Mouse (Mus musculus) thymus, postnatal 10 days (tissue): ENCODE measurements around the gene Pde10a.

Source experiments
- DNase-seq, 2 experiments: peaks; one replicate each; pipeline ENCODE4 v3.0.0; 2021; ENCODE audit warnings: low spot score in 2 of 2

Pde10a gene

GRCm38 (mm10) chr17:8745334-8745733, 220.2 kb downstream of the Pde10a start:
- no peak for DNase-seq

DNA sequence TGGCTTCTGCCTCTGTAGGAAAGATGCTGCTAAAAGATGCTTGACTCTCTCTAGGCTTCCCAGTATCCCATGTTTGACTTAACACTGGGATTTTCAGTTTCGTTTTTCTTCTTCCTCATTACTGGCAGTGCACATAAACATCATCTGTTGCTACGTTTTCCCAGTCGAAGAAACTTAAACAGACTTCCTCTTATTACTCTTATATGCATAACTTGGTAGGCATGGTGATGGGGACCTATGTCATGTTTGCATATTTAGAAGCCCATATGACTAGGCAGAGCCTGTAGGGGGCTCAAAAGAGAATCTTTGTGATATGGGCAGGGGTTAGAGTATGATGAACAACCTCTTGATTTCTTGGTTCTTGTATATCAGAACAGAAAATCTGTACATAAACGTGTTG, 224.3 kb downstream of the Pde10a start:
- no peak for DNase-seq

- DNase-seq = peak in 1 of 2 experiments; percentile 11
Measured at GRCm38 (mm10) chr17:8757576-8757975, 232.4 kb downstream of the Pde10a start.

- DNase-seq = no peak
Measured at GRCm38 (mm10) chr17:8763248-8763647, 238.1 kb downstream of the Pde10a start.

DNA sequence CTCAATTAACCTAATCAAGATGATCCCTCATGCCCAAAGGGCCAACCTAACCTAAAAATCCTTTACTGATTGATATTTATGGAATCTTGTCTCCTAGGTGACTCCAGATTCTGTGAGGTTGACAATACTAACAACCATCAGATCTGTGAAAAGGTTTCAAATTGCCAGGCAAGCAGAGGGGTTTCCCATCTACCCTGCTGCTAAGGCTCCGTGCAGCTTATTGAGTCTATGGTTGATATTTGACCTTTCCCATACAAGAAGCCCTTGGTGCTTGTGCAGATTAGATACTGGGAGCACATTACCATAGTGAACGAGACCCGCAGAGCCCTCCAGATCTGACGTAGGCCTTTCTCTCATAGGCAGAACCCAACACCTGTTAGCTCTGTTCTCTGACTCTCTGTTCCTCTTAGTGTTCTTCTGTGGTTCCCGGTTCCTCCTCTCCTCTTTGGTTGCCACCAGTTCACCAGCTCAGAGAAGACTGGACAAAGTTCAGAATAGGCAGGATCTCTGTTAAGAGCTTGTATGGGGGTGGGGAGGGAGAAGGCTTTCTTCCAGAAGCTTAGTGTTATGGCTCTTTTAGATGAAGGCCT, 240.9 kb downstream of the Pde10a start:
- no peak for DNase-seq

DNA sequence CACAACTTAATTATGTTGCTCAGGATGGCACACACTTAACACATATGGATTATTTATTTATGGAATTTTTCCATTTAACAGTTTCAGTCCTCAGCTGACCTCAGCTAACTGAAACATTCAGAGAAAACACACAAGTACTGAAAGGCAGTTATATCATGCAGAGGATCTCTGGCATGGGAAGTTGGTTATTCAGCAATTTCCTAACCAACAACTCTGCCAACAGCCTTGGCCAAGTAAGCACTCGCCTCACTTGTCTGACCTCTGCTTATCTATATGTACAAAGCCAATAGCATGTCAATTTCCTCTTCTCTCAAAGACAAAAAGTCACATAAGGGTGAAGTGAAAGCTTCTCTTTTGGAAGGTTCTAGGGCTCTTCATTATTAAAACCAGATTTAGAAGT, 244.0 kb downstream of the Pde10a start:
- no peak for DNase-seq

DNA sequence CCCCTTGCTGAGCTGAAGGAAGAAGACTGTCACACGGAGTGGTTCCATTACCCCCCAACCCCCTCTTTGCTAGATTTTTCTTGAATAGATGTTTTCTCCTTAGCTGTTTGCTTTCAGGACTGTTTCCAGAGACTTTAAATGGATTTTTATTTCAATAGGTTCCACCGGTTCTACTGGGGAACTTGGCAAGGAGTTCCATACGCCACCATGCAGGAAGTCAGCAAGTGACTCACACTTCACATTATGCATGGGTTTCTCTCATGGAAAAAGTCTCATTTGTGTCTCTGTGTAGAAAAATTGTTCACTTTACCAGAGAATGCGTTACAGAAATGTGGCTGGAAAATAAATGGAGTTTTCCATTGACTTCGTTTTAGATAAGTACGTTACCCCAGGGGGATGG, 248.2 kb downstream of the Pde10a start:
- no peak for DNase-seq

DNA sequence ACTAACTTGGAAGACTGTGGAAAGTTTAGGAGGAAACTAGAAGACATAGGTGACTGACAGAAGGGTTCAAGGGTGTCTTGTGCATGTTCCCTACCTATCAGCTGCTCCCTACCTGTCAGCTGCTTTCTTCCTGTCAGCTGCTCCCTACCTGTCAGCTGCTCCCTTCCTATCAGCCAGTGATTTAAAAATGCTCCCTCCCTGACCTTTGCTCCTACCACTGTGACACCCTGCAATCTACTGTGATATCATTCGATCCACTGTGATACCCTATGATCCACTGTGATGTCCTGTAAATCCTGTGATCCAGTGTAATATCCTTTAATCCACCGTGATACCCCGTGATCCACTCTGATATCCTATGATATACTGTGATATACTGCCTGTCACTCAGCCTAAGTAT, 249.1 kb downstream of the Pde10a start:
- no peak for DNase-seq

DNA sequence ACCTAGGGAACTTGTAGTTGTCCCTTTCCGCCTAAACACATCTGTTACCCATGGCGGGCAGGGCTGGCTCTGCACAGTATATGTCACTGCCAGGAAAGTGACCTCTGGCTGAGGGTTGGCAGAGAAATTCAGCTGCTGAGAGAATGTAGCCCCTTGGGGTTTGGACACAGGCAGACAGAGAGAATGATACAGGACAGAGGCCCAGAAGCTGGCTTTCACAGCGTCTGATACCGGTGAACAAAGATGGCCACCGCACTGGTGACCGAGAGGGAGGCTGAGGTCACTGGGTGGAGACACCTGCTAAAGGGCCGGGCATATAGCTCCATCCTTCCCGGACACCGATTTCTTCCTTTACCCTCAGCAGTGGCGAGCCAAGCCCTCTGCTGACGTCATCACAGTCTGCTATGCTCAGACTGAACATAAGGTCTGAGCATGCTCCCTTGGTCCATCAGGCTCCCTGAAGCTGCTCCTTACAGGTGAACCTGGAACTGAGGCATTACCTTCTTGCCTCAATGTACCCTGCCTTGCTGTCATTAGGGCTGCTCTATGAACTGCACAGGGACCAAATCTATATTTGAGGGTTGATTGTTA, 250.5 kb downstream of the Pde10a start:
- DNase-seq = no peak

- no peak for DNase-seq
Measured at GRCm38 (mm10) chr17:8777710-8778109, 252.5 kb downstream of the Pde10a start.

DNA sequence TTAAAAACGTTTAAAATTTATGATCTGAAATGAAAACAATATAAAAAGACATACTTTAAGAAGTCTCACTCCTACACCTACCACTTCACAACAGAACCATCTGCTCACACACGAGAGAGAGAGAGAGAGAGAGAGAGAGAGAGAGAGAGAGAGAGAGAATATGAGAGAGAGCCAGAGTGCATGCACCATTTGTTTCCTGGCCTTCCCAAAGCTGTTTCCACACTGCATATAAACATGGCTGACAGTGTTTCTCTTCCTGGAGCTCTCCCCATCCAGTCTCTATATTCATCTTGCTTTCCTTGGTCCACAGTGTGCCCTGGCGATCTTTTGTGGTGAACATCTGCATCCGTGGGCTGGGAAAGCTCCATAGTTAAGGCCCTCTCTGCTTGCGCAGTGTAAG, 253.7 kb downstream of the Pde10a start:
- DNase-seq = no peak

GRCm38 (mm10) chr17:8780484-8780883, 255.3 kb downstream of the Pde10a start:
- no peak for DNase-seq

DNA sequence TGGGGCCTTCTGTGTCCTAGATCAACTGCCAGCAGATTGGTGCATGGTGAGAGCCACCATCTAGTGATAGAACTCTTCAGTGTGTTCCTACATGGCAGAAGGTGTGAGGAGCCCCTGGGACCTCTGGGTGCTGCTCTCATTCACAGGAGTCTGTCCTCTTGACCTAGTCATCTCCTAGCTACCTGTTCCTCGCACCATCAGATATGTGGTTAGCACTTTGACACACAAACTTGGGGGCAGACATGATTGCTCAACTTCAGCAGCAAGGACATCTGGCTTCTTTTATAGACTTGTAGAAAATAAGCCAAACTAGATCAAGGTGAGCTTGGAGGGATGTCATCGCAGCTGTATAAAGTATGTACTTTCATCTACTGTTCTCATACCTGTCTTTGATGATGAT, 255.9 kb downstream of the Pde10a start:
- no peak for DNase-seq

DNA sequence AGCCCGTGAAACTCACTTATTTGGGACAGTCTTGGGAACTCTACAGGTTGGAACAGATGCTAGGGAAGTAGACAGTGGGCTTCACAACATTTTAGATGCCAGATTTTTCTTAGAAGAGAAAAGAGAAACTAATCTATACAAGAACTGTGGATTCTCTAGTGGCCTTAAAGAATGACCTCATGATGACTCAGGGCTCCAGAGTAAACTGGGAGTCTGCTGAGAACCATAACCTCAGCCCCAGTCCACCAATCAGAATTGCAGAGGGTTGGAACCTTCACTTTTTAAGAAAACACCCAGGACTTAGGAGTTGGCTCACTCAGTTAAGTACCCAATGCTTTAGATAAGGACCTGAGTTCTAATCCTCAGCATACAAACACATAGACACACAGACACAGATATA, 256.4 kb downstream of the Pde10a start:
- no peak for DNase-seq

GRCm38 (mm10) chr17:8785908-8786307, 260.7 kb downstream of the Pde10a start:
- no peak for DNase-seq

- no peak for DNase-seq
Measured at GRCm38 (mm10) chr17:8786484-8786883, 261.3 kb downstream of the Pde10a start.

DNA sequence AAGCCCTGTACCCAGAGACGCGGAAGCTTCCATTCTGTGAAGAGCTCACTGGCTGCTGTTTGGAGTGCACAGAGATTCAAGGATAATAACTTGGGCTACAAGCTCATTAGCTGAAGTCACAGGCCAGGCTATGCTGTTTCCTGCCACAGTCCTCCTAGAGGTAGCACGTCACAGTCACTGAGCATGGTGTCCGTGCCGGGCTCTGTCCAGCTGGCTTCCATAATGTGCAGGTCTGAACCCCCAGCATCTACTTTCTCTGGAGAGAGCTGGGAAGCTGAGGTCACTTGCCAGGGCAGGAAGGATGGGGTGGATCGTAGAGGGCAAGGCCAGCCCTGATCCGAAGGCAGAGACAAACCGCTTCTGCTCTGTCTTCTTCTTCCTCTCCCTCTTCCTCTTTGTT, 262.6 kb downstream of the Pde10a start:
- no peak for DNase-seq

- DNase-seq = no peak
Measured at GRCm38 (mm10) chr17:8791561-8791960, 266.4 kb downstream of the Pde10a start.

DNA sequence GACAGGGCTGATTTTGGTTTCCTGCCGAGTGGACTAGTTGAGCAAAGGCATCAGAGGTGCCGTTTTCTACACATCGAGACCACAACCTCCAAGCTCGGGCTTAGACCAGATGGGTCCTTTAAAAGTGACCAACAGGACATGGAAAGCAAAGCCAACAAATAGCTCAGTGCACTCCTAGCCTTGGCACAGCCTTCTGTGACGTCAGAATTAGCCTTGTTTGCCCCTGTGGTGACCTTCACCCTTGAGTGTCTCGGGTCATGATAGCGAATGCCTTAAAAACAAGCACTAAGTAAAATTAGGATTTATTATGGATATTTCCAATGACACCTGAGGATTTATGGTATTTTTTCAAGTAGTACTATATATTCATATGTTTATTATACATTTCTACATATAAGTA, 267.4 kb downstream of the Pde10a start:
- DNase-seq = no peak

- DNase-seq = no peak
Measured at GRCm38 (mm10) chr17:8797624-8798023, 272.5 kb downstream of the Pde10a start.

DNA sequence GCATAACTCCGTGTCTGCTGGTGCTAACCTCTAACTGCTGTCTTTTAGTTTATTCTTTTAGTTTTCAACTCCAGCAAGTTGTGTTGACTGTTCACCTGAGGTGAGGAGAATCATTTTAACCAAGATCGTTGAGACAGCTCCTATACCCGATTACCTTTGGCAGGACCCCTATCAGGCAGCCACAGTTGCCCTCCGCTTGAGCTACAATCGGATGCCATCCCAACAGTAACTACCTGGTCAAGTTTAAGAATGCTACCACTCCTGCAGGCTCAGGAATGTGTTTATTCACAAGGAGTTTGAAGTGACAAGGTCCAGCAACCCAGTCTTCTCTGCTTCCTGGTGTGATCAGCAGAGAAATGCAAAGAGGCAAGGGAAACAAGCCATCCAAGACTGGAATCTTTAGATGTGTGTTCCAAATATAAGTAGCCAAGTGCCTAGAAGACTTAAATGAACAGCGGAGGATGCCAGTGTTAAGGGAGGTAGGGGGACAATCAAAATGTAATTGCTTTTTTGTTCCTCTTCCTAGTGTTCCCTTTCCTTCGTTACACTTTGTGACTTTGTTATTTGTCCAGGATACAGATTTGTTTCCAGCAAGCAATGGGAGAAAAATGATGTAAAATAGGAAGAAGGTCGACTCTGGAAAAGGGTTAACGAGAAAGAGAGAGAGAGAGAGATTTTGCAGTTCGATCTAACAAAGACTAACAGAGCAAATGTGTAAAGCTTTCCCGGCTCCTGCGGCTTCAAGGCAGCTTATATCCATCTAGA, 273.5 kb downstream of the Pde10a start:
- no peak for DNase-seq

- DNase-seq = no peak
Measured at GRCm38 (mm10) chr17:8799296-8799731, 274.1 kb downstream of the Pde10a start.

DNA sequence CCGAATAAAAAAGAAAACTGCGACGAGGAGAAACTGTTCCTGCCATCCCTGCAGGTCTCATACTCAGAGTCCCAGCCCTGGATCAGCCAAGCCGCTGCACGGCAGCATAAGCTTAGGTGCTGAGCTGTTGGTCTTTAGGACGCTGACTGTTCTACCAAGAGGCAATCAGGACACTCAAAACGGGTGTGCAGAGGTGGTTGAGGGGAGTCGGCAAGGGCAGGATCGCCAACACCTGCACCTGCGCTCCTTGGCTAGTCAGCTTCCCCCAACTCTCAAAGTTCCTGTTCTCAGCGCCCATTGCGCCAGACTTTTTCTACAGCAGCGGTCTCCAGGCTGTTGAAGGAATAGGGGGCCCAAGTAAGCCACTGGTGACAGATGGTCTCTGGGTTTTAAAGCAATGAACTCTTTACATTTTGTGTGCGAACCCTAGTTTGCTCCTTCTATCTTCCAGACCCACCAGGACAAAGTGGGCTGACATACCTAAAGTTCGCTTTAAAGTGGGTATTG, 274.8 kb downstream of the Pde10a start:
- DNase-seq = peak in 1 of 2 experiments; percentile 13
